Mouse (Mus musculus): ENCODE measurements around the gene Hist1h1a. TPM values are rescaled to one million over a fixed set of nuclear protein-coding genes. Genes with fewer than 3 reads are reported as not detected.

Gene Hist1h1a
- 0.09 and 0.20 TPM in 2 replicates for polyA plus RNA-seq (2012; rRNA removed)

GRCm38 (mm10) chr13:23763586-23764323 is at the start of gene Hist1h1a:
Gene Hist1h1a (plus strand): TSS chr13:23763666.

GRCm38 (mm10) chr13:23738677-23739068 is 24.8 kb upstream of the Hist1h1a start, which contains the start of gene Hist1h1c:
Gene Hist1h1c (plus strand): TSS chr13:23738808.

GRCm38 (mm10) chr13:23745381-23746161 is 17.9 kb upstream of the Hist1h1a start, which contains the start of gene Hist1h3c:
Gene Hist1h3c (minus strand): TSS chr13:23745602.

GRCm38 (mm10) chr13:23746201-23747080 is 17.0 kb upstream of the Hist1h1a start, which contains the start of gene Hist1h2bb:
Gene Hist1h2bb (plus strand): TSS chr13:23746734.

GRCm38 (mm10) chr13:23750839-23751477 is 12.5 kb upstream of the Hist1h1a start, which contains the start of gene Hist1h2ab:
Gene Hist1h2ab (plus strand): TSS chr13:23751126.

GRCm38 (mm10) chr13:23752067-23752741 is 11.3 kb upstream of the Hist1h1a start, which contains the start of gene Hist1h3b:
Gene Hist1h3b (plus strand): TSS chr13:23752267.

GRCm38 (mm10) chr13:23756790-23757189 is 6.7 kb upstream of the Hist1h1a start, which contains the start of gene Hist1h4b:
Gene Hist1h4b (plus strand): TSS chr13:23757013.

GRCm38 (mm10) chr13:23760972-23761864 is 2.2 kb upstream of the Hist1h1a start, which contains the start of gene Hist1h4a:
Gene Hist1h4a (minus strand): TSS chr13:23761230.

GRCm38 (mm10) chr13:23761871-23762821 is 1.3 kb upstream of the Hist1h1a start, which contains the start of gene Hist1h3a:
Gene Hist1h3a (minus strand): TSS chr13:23762386.

GRCm38 (mm10) chr13:23769613-23770012 is 6.1 kb downstream of the Hist1h1a start, which contains the start of gene Trim38:
Gene Trim38 (plus strand): TSS chr13:23769913.

GRCm38 (mm10) chr13:23806422-23807052 is 43.1 kb downstream of the Hist1h1a start, which contains the start of gene Slc17a2:
Gene Slc17a2 (plus strand): TSS chr13:23806993.

Other genes with a start within 250 kb of the Hist1h1a start
- 10.2 and 16.4 TPM in 2 replicates for gene Hist1h4h, start 232.6 kb upstream of the Hist1h1a start, polyA plus RNA-seq (2012; rRNA removed)
- gene Hist1h2af, start 229.8 kb upstream of the Hist1h1a start, polyA plus RNA-seq (2012; rRNA removed): 126 and 148 TPM in 2 replicates
- 15.8 and 18.3 TPM in 2 replicates for gene Hist1h3g, start 228.2 kb upstream of the Hist1h1a start, polyA plus RNA-seq (2012; rRNA removed)
- 0.87 and 1.9 TPM in 2 replicates for gene Hist1h2bh, start 220.3 kb upstream of the Hist1h1a start, polyA plus RNA-seq (2012; rRNA removed)
- gene Hist1h3f, start 219.6 kb upstream of the Hist1h1a start, polyA plus RNA-seq (2012; rRNA removed): 4.2 and 5.6 TPM in 2 replicates
- gene Hist1h4f, start 212.0 kb upstream of the Hist1h1a start, polyA plus RNA-seq (2012; rRNA removed): 2.2 and 2.4 TPM in 2 replicates
- gene Hist1h1d, start 210.4 kb upstream of the Hist1h1a start, polyA plus RNA-seq (2012; rRNA removed): 0.04 and 0.10 TPM in 2 replicates
- 13.8 and 14.4 TPM in 2 replicates for gene Hist1h3e, start 201.3 kb upstream of the Hist1h1a start, polyA plus RNA-seq (2012; rRNA removed)
- 3.3 and 7.8 TPM in 2 replicates for gene Hist1h2ae, start 192.4 kb upstream of the Hist1h1a start, polyA plus RNA-seq (2012; rRNA removed)
- 15.0 and 22.9 TPM in 2 replicates for gene Hist1h2bg, start 192.3 kb upstream of the Hist1h1a start, polyA plus RNA-seq (2012; rRNA removed)
- 5.2 and 7.1 TPM in 2 replicates for gene Hist1h2bf, start 189.5 kb upstream of the Hist1h1a start, polyA plus RNA-seq (2012; rRNA removed)
- 2.5 and 3.6 TPM in 2 replicates for gene Hist1h2ad, start 189.3 kb upstream of the Hist1h1a start, polyA plus RNA-seq (2012; rRNA removed)
- gene Hist1h3d, start 187.9 kb upstream of the Hist1h1a start, polyA plus RNA-seq (2012; rRNA removed): 5.2 and 6.2 TPM in 2 replicates
- gene Hist1h4d, start 182.1 kb upstream of the Hist1h1a start, polyA plus RNA-seq (2012; rRNA removed): 3.2 and 3.6 TPM in 2 replicates
- gene Hist1h2be, start 142.5 kb upstream of the Hist1h1a start, polyA plus RNA-seq (2012; rRNA removed): 1.1 TPM in 2 replicates
- 0.74 and 1.3 TPM in 2 replicates for gene Hist1h1e, start 141.1 kb upstream of the Hist1h1a start, polyA plus RNA-seq (2012; rRNA removed)
- 0.47 and 0.76 TPM in 2 replicates for gene Hist1h2ac, start 79.7 kb upstream of the Hist1h1a start, polyA plus RNA-seq (2012; rRNA removed)
- gene Hist1h2bc, start 79.5 kb upstream of the Hist1h1a start, polyA plus RNA-seq (2012; rRNA removed): 117 and 165 TPM in 2 replicates
- not detected in 2 replicates for gene Hist1h1t, start 67.9 kb upstream of the Hist1h1a start, polyA plus RNA-seq (2012; rRNA removed)
- gene Hist1h4c, start 65.2 kb upstream of the Hist1h1a start, polyA plus RNA-seq (2012; rRNA removed): 2.2 and 4.1 TPM in 2 replicates
- 3.3 and 4.5 TPM in 2 replicates for gene Hfe, start 52.8 kb upstream of the Hist1h1a start, polyA plus RNA-seq (2012; rRNA removed)
- 24.5 and 35.7 TPM in 2 replicates for gene Hist1h1c, start 24.9 kb upstream of the Hist1h1a start, polyA plus RNA-seq (2012; rRNA removed)
- gene Hist1h3c, start 18.1 kb upstream of the Hist1h1a start, polyA plus RNA-seq (2012; rRNA removed): 7.1 and 11.9 TPM in 2 replicates
- 3.8 and 4.6 TPM in 2 replicates for gene Hist1h2bb, start 16.9 kb upstream of the Hist1h1a start, polyA plus RNA-seq (2012; rRNA removed)
- gene Hist1h2ab, start 12.5 kb upstream of the Hist1h1a start, polyA plus RNA-seq (2012; rRNA removed): 5.1 and 8.7 TPM in 2 replicates
- 10.6 and 14.9 TPM in 2 replicates for gene Hist1h3b, start 11.4 kb upstream of the Hist1h1a start, polyA plus RNA-seq (2012; rRNA removed)
- 5.1 TPM in 1 of 2 replicates, not detected in the other for gene Hist1h4b, start 6.7 kb upstream of the Hist1h1a start, polyA plus RNA-seq (2012; rRNA removed)
- 1.1 and 3.0 TPM in 2 replicates for gene Hist1h4a, start 2.4 kb upstream of the Hist1h1a start, polyA plus RNA-seq (2012; rRNA removed)
- gene Hist1h3a, start 1.3 kb upstream of the Hist1h1a start, polyA plus RNA-seq (2012; rRNA removed): 10.0 and 13.1 TPM in 2 replicates
- not detected in 2 replicates for gene Trim38, start 6.2 kb downstream of the Hist1h1a start, polyA plus RNA-seq (2012; rRNA removed)
- not detected in 2 replicates for gene Slc17a2, start 43.3 kb downstream of the Hist1h1a start, polyA plus RNA-seq (2012; rRNA removed)
- gene Slc17a3, start 75.8 kb downstream of the Hist1h1a start, polyA plus RNA-seq (2012; rRNA removed): not detected in 2 replicates
- 0.04 TPM in 1 of 2 replicates, not detected in the other for gene Slc17a1, start 104.1 kb downstream of the Hist1h1a start, polyA plus RNA-seq (2012; rRNA removed)
- gene Slc17a4, start 151.3 kb downstream of the Hist1h1a start, polyA plus RNA-seq (2012; rRNA removed): 0.05 and 0.06 TPM in 2 replicates
- gene Hist1h2ba, start 170.5 kb downstream of the Hist1h1a start, polyA plus RNA-seq (2012; rRNA removed): not detected in 2 replicates
- gene Hist1h2aa, start 170.8 kb downstream of the Hist1h1a start, polyA plus RNA-seq (2012; rRNA removed): not detected in 2 replicates
- 0.76 and 1.1 TPM in 2 replicates for gene Scgn, start 227.5 kb downstream of the Hist1h1a start, polyA plus RNA-seq (2012; rRNA removed)